Comparison of ENCODE assay signal across 17 mouse cellular contexts in genomic region chr11:111699862-111700261, GRCm38 (mm10).
DNase-seq lines count a peak whose midpoint lies in the region; ATAC-seq and TF ChIP-seq lines count a peak whose summit lies in the region.
"Had no signal": no experiment of that assay in that cellular context is flagged by ENCODE, and none has a peak within 500 bp of the region (broad histone marks: within the 10 kb centered on the region; RNA-seq: fewer than 3 reads in every experiment).

No protein-coding gene starts in this region.

- no peaks in the 10 kb centered on the region for H3K4me1 ChIP-seq in kidney, embryonic 16.5 days (ENCODE audit: insufficient read depth, low read length)
- H3K4me1 ChIP-seq in hindbrain, postnatal 0 days (ENCODE audit: insufficient read depth, low read length): no peaks in the 10 kb centered on the region
- H3K4me1 ChIP-seq in intestine, postnatal 0 days (replicated peaks; ENCODE audit: control insufficient read depth, insufficient read depth, low read length): no peaks in the 10 kb centered on the region
- H3K4me1 ChIP-seq: embryonic facial prominence, embryonic 13.5 days; heart, embryonic 15.5 days; midbrain, embryonic 10.5 days had no signal

- H3K4me2 ChIP-seq in kidney, embryonic 16.5 days (replicated peaks; ENCODE audit: low read depth, low read length): no peak overlapping the region
- H3K4me2 ChIP-seq in hindbrain, postnatal 0 days (ENCODE audit: low read depth, low read length): no peak overlapping the region
- no peak overlapping the region for H3K4me2 ChIP-seq in intestine, postnatal 0 days (replicated peaks; ENCODE audit: low read depth)
- H3K4me2 ChIP-seq: embryonic facial prominence, embryonic 13.5 days; heart, embryonic 15.5 days had no signal

- H3K9me3 ChIP-seq in kidney, embryonic 16.5 days (ENCODE audit: low read length): no peaks in the 10 kb centered on the region
- H3K9me3 ChIP-seq in hindbrain, postnatal 0 days (ENCODE audit: low read length): no peaks in the 10 kb centered on the region
- no peaks in the 10 kb centered on the region for H3K9me3 ChIP-seq in intestine, postnatal 0 days (ENCODE audit: control insufficient read depth)
- H3K9me3 ChIP-seq: embryonic facial prominence, embryonic 13.5 days; G1E; heart, embryonic 15.5 days; midbrain, embryonic 10.5 days had no signal

- no peak overlapping the region for H3K4me3 ChIP-seq in kidney, embryonic 16.5 days (ENCODE audit: low read length)
- no peak overlapping the region for H3K4me3 ChIP-seq in hindbrain, postnatal 0 days (ENCODE audit: low read length)
- no peak overlapping the region for H3K4me3 ChIP-seq in intestine, postnatal 0 days (ENCODE audit: low read depth, low read length)
- H3K4me3 ChIP-seq: embryonic facial prominence, embryonic 13.5 days; gastrocnemius, adult 2 months; heart, embryonic 15.5 days; midbrain, embryonic 10.5 days had no signal

- H3K36me3 ChIP-seq in kidney, embryonic 16.5 days (ENCODE audit: insufficient read depth, low read length): no peaks in the 10 kb centered on the region
- no peaks in the 10 kb centered on the region for H3K36me3 ChIP-seq in hindbrain, postnatal 0 days (ENCODE audit: insufficient read depth, low read length)
- no peaks in the 10 kb centered on the region for H3K36me3 ChIP-seq in intestine, postnatal 0 days (ENCODE audit: control insufficient read depth, insufficient read depth)
- H3K36me3 ChIP-seq: embryonic facial prominence, embryonic 13.5 days; G1E; heart, embryonic 15.5 days; midbrain, embryonic 10.5 days had no signal

- WGBS in kidney, embryonic 16.5 days: 88% methylated on average over 3 of the region's 3 CpGs
- 82% methylated on average over 3 of the region's 3 CpGs for WGBS in hindbrain, postnatal 0 days
- 87% methylated on average over 3 of the region's 3 CpGs for WGBS in intestine, postnatal 0 days

- no peak for TF ChIP-seq CTCF in hindbrain, postnatal 0 days (IDR thresholded peaks at IDR 0.05; ENCODE audit: low read depth)
- no peak for TF ChIP-seq CTCF in intestine, postnatal 0 days (IDR thresholded peaks at IDR 0.05; ENCODE audit: low read depth)

- no peak overlapping the region for H3K27ac ChIP-seq in kidney, embryonic 16.5 days (ENCODE audit: low read length)
- H3K27ac ChIP-seq in hindbrain, postnatal 0 days: no peak overlapping the region
- H3K27ac ChIP-seq in intestine, postnatal 0 days (ENCODE audit: low read depth, low read length): no peak overlapping the region
- H3K27ac ChIP-seq: embryonic facial prominence, embryonic 13.5 days; gastrocnemius, adult 2 months; heart, embryonic 15.5 days; midbrain, embryonic 10.5 days had no signal

- H3K9ac ChIP-seq in kidney, embryonic 16.5 days (replicated peaks; ENCODE audit: low read length): no peak overlapping the region
- H3K9ac ChIP-seq in hindbrain, postnatal 0 days (replicated peaks; ENCODE audit: low read length): no peak overlapping the region
- H3K9ac ChIP-seq in intestine, postnatal 0 days (ENCODE audit: low read depth, low read length): no peak overlapping the region
- H3K9ac ChIP-seq: embryonic facial prominence, embryonic 13.5 days; heart, embryonic 15.5 days had no signal

- H3K27me3 ChIP-seq in kidney, embryonic 16.5 days (ENCODE audit: insufficient read depth, low read length): no peaks in the 10 kb centered on the region
- no peaks in the 10 kb centered on the region for H3K27me3 ChIP-seq in hindbrain, postnatal 0 days (ENCODE audit: insufficient read depth, low read length)
- no peaks in the 10 kb centered on the region for H3K27me3 ChIP-seq in intestine, postnatal 0 days (replicated peaks; ENCODE audit: control insufficient read depth, insufficient read depth, low read length)
- H3K27me3 ChIP-seq: embryonic facial prominence, embryonic 13.5 days; heart, embryonic 15.5 days had no signal

- DNase-seq in brain, embryonic 18.5 days (ENCODE audit: low read depth, low spot score): peak; percentile 10
- peak; percentile 8 to 11 for DNase-seq in frontal cortex, postnatal 10 days (ENCODE audit: low spot score in 2 of 2)
- DNase-seq in layer of hippocampus, postnatal 10 days (ENCODE audit: low spot score in 2 of 2): peak; percentile 7 to 24
- DNase-seq in right cerebral cortex, adult 2 months (ENCODE audit: low spot score in 2 of 2): peak; percentile 22 to 27
- no peak for DNase-seq in hindbrain, postnatal 0 days (ENCODE audit: low spot score)
- no peak for DNase-seq in cerebellum, postnatal 4 days (ENCODE audit: low spot score in 2 of 2)
- DNase-seq: cerebellum, adult 2 months; gastrocnemius, adult 2 months; lung, adult 18-20 months; lung, postnatal 36 days had no signal

- no peak for ATAC-seq in kidney, embryonic 16.5 days (ENCODE audit: low FRiP score, low TSS enrichment)
- ATAC-seq in hindbrain, postnatal 0 days: no peak
- ATAC-seq in intestine, postnatal 0 days: no peak
- ATAC-seq: CD4-positive, CD25-positive, alpha-beta regulatory T cell, adult 4 months had no signal

Comparison
In these comparisons a context has a peak if more than half of its experiments do, and no peak if none do; other contexts are left out.
1. DNase-seq: peak in brain, embryonic 18.5 days (single experiment), frontal cortex, postnatal 10 days (2 of 2), layer of hippocampus, postnatal 10 days (2 of 2) and right cerebral cortex, adult 2 months (2 of 2); none in hindbrain, postnatal 0 days (single experiment) and cerebellum, postnatal 4 days (0 of 2).